Mouse (Mus musculus): Measurements from ENCODE around the gene Ints1. TPM values are rescaled to one million over a fixed set of nuclear protein-coding genes. Genes with fewer than 3 reads are reported as not detected.

Gene Ints1
- total RNA-seq, 2 experiments from 2014 or later = 46.7 to 85.9 TPM

DNA sequence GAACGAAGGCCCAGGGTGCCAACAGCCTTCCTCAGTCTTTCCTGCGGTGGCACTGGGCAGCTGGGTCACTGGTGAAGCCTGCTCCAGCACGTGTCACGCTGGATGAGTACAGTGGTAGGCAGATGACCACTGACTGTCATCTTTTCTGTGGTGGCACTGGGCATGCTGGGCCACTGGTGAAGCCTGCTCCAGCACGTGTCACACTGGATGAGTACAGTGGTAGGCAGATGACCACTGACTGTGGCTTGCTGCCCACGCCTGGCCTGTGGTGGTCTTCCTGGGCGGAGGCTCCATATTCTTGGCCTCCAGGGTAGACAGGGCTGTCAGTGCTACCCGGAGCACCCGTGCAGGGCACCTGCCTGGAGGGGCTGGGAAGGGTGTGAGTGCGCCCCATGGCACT is 26.4 kb upstream of the Ints1 start:
- ATAC-seq (replicated peaks; ENCODE audit: poor library complexity, severe bottlenecking) = no peak

- no peak for ATAC-seq (replicated peaks; ENCODE audit: poor library complexity, severe bottlenecking)
These were observed 25.8 kb upstream of the Ints1 start for GRCm38 (mm10) chr5:139801231-139801630.

DNA sequence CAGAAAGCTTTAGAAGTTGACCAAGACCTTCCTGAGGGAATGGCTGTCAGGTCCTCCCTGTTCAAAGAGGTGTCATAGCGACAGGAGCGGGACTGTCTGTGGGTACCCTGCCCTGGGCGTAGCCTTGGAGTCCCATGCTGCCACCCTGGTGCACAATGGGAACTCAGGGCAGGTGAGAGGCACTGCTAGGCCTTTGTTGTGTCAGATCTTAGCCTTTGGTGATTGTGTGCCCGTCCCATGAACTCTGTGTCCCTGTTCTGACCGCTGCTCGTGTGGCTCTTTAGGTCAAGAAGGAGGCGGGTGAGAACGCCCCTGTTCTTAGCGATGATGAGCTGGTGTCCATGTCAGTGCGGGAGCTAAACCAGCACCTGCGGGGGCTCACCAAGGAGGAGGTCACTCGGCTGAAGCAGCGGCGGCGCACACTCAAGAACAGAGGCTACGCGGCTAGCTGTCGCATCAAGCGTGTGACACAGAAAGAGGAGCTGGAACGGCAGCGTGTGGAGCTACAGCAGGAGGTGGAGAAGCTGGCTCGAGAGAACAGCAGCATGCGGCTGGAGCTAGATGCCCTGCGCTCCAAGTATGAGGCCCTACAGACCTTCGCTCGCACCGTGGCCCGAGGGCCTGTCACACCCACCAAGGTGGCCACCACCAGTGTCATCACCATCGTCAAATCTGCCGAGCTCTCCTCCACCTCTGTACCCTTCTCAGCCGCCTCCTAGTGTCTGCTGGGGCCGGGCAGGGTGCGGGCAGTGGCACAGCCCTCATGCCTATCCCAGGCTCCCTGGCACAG is 24.5 kb upstream of the Ints1 start:
- ATAC-seq (replicated peaks; ENCODE audit: poor library complexity, severe bottlenecking) = no peak

DNA sequence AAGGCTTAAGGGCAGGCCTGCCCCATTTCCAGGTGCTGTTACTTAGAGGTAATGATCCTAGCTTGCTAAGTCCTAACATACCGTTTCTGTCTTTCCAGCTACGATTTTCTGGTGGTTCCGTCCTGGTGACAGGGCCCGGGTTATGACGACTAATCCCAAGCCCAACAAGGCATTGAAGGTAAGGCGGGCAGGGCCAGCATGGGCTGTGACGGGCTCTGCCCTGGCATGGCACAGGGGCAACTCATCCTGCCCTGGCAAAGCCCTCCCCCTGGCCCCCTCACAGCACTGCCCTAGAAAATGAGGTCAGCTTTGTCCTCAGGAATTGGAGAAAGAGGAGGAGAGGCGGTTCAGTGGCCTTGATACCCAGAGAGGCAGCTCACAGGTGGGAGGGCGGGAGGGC is 23.6 kb upstream of the Ints1 start:
- ATAC-seq (replicated peaks; ENCODE audit: poor library complexity, severe bottlenecking) = no peak

GRCm38 (mm10) chr5:139798168-139798900 is 22.9 kb upstream of the Ints1 start:
- no peak for ATAC-seq (replicated peaks; ENCODE audit: poor library complexity, severe bottlenecking)

GRCm38 (mm10) chr5:139797473-139798167 is 22.1 kb upstream of the Ints1 start:
- no peak for ATAC-seq (replicated peaks; ENCODE audit: poor library complexity, severe bottlenecking)

- no peak for ATAC-seq (replicated peaks; ENCODE audit: poor library complexity, severe bottlenecking)
These were observed 21.4 kb upstream of the Ints1 start for GRCm38 (mm10) chr5:139796900-139797299.

GRCm38 (mm10) chr5:139796001-139796620 is 20.6 kb upstream of the Ints1 start:
- no peak for ATAC-seq (replicated peaks; ENCODE audit: poor library complexity, severe bottlenecking)

- peak; percentile 34 for ATAC-seq (replicated peaks; ENCODE audit: poor library complexity, severe bottlenecking)
These were observed 19.5 kb upstream of the Ints1 start for GRCm38 (mm10) chr5:139794938-139795337.

DNA sequence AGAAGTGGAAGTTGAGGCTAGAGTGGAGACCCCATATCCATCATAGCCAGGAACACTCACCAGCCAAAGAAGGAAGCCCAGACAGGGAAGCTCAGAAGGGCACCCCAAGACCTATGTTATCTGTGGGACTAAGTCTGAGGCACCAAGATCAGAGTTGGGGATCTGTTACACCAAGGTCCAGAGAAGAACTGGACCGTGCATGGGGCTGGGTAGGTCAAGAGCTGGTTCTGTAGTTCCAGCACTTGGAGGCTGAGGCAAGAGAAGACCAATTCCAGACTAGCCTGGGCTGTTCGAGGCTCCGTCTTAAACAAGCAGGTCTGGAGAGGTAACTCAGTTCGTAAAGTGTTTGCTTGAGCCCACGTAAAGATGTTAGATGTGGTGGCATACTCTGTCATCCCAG is 18.7 kb upstream of the Ints1 start:
- ATAC-seq (replicated peaks; ENCODE audit: poor library complexity, severe bottlenecking) = no peak

- ATAC-seq (replicated peaks; ENCODE audit: poor library complexity, severe bottlenecking) = peak; percentile 8
These were observed 18.0 kb upstream of the Ints1 start for GRCm38 (mm10) chr5:139793338-139794089.

GRCm38 (mm10) chr5:139792966-139793337 is 17.5 kb upstream of the Ints1 start:
- ATAC-seq (replicated peaks; ENCODE audit: poor library complexity, severe bottlenecking) = no peak

GRCm38 (mm10) chr5:139792159-139792775 is 16.8 kb upstream of the Ints1 start:
- no peak for ATAC-seq (replicated peaks; ENCODE audit: poor library complexity, severe bottlenecking)

GRCm38 (mm10) chr5:139791227-139792158 is 16.0 kb upstream of the Ints1 start, which contains the start of gene Mafk:
Gene Mafk, plus strand, starts transcription at chr5:139791513.
- ATAC-seq (replicated peaks; ENCODE audit: poor library complexity, severe bottlenecking) = peak; percentile 74

GRCm38 (mm10) chr5:139789466-139789865 is 14.0 kb upstream of the Ints1 start:
- ATAC-seq (replicated peaks; ENCODE audit: poor library complexity, severe bottlenecking) = peak; percentile 29

GRCm38 (mm10) chr5:139781406-139781805 is 5.9 kb upstream of the Ints1 start:
- ATAC-seq (replicated peaks; ENCODE audit: poor library complexity, severe bottlenecking) = no peak

DNA sequence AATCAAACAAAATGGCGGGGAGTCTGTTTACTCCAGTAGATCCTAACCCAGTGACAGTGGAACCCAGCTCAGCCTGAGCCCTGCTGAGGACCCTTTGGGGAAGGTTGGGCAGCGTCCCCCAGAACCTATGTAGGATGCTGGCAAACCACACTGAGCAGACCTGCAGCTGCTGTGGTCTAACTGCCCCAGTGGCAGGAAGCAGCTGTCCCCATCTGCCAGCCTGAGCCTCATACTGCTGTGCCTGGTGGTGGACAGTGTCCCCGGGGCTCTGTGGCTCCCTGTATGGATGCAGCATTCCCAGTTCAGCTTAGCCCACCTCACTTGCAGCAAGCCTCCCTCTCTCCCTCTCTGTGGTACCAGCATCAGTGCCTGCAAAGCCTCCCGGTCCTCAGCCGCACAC is 1.5 kb upstream of the Ints1 start:
- peak; percentile 85 for ATAC-seq (replicated peaks; ENCODE audit: poor library complexity, severe bottlenecking)

DNA sequence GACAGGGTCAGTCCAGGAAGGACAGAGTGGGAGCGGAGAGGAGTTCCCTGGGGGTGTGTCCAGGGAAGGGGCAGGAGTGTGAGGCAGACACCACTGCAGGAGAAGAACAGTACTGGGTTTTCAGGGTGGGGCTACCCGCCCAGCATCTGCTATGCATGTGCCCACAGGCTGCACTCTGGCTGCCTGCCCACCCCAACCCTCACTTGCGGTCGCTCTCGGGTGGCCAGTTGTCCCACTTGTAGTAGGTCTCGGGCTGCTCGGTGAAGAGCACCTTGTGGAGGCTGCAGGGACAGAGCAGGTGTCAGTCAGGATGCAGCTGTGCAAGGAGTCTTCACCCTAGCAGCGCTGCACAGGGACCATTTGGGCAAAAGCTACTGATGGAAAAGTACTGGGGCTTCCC is 7.3 kb downstream of the Ints1 start:
- no peak for ATAC-seq (replicated peaks; ENCODE audit: poor library complexity, severe bottlenecking)
